Mouse (Mus musculus) heart, adult 11 months (tissue): ENCODE data around the gene Ctnnbip1.
A peak's percentile ranks its signal among the peaks of the same experiment; 100 is the strongest.

ENCODE experiments used
- DNase-seq: peaks from one replicate; pipeline ENCODE4 v3.0.0; 2022

The Ctnnbip1 gene

DNA sequence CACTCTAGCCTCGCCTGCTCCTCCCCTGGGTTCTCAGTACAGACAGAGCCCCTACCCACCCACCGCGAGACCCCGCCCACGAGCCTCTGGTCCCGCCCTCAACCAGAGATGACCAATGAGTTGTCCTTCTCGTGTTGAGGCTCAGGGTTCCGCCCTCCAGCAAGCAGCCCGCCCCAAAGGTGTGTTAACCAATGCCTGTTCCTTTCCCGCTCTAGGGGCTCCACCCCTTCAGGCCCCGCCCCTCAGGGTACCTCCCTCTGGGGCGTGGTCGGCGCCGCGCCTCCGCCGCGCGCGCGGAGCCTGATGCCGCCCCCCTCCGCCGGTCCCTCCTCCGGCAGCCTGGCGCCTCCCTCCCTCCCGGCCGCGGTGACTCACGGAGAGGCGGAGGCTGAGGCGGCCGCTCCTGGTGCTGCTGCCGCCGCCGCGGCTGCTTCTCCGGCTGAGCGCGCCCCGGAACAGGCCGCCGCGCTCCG lies at the start of gene Ctnnbip1:
Ctnnbip1 (plus strand) TSS at position 369 of the 473 bp plus-strand sequence.
- DNase-seq, result peak; percentile 100

GRCm38 (mm10) chr4:149469557-149469956 lies 48.5 kb upstream of the Ctnnbip1 start:
- no peak for DNase-seq

- DNase-seq, result no peak
These were observed 42.9 kb upstream of the Ctnnbip1 start for GRCm38 (mm10) chr4:149475096-149475495.

GRCm38 (mm10) chr4:149477078-149477477 lies 41.0 kb upstream of the Ctnnbip1 start, which contains the start of gene Tmem274:
Gene Tmem274 (plus strand): TSS chr4:149477378.
- DNase-seq, result no peak

- no peak for DNase-seq
These were observed 33.5 kb upstream of the Ctnnbip1 start for GRCm38 (mm10) chr4:149484566-149484965.

DNA sequence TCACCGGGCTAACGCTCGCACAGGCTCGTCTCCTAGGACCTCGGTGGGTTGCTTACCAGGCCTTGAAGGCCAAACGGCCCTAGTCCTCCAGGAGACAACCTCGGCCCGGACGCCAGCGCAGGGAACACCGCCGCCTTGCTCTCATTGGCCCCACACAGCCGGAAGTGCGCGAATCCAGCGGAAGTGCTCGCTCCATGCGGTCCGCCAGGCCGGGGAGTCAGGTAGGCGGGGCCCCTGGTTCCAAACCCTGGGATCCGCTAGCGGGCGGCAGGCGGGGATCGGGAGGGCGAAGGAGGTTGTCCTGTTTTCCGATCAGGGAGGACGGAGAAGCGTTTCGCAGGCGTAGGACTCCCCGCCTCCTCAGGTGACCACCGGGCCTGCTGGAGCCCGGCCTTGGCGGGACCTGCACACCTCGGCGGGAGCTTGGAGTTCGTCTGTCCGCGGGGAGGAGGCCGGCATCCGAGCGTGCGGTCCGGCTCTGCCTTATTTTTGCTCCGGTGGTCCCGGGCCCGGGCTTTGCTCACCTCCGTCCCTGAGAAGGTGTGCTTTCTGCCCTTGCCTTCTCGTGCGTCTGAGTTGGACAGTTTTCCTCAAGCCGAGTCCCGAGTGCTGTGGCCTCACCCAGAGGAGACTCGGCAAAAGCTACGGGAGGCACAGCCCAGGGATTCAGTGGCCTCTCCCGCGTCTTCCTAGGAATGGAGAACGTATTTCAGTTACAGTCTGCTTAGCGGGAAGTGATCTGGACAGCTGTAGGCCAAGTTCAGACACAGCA lies 32.8 kb upstream of the Ctnnbip1 start, which contains the start of the genes Nmnat1 and Lzic:
Nmnat1 (minus strand) TSS at position 150 of the 772 bp plus-strand sequence.
Lzic (plus strand) TSS at position 177 of the 772 bp plus-strand sequence.
- DNase-seq, result peak; percentile 99

DNA sequence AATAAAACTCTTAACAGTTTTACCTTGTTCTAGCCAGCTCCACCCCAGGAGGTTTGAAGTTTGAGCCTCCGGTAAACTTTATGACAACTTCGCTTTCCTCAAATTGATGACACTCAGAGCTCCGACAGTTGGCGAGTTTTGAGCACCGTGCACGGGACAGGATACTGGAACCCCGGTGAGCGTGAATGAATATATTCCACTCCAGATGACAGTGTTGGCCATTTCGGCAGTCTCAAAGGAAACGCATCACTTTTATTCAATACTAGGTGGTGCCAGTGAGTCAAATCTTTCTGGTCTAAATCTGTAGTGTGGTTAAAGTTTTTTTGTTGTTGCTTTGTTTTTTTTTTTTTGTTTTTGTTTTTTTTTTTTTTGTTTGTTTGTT lies 32.2 kb upstream of the Ctnnbip1 start:
- DNase-seq, result no peak

DNA sequence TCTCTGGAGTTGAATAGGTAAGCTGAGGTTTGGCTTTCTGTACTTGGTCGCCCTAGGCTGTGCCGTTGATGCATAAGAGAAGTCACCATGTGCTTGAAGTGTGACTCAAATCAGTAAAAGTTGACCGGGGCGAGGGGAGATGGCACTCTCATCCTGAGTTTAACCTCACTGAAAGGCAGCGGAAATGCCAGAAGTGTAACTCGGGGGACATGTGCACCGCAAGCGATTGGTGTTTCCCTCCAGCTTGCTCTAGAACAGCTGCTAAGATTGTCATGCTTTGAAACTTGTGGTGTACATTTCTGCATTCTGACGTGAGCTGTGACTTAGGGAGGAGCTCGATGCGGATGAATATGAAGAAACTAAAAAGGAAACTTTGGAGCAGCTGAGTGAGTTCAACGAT lies 30.3 kb upstream of the Ctnnbip1 start:
- DNase-seq, result no peak

- DNase-seq, result peak; percentile 98
These were observed 28.4 kb upstream of the Ctnnbip1 start for GRCm38 (mm10) chr4:149489415-149490240.

- DNase-seq, result no peak
These were observed 26.9 kb upstream of the Ctnnbip1 start for GRCm38 (mm10) chr4:149491151-149491550.

GRCm38 (mm10) chr4:149496612-149497011 lies 21.4 kb upstream of the Ctnnbip1 start:
- DNase-seq, result no peak

- no peak for DNase-seq
These were observed 19.1 kb upstream of the Ctnnbip1 start for GRCm38 (mm10) chr4:149498901-149499300.

DNA sequence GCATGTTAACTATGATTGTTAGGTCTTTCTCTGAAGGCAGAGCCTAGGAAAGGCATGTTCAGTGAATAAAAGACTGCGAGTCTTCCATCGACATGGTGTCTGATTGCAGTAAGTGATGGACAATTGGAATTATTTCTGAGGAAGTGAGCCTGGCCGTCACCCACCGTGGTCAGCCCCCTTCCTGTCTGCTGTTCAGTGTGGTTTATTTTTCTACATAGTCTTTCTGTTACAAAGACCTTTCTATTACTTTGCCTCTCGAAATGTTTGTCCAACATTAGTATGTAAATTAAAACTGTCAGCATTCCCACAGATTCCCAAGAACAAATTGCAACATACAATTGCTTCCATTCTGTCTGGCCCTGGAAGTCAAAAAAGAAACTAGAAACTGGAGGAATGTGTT lies 18.2 kb upstream of the Ctnnbip1 start:
- no peak for DNase-seq

DNA sequence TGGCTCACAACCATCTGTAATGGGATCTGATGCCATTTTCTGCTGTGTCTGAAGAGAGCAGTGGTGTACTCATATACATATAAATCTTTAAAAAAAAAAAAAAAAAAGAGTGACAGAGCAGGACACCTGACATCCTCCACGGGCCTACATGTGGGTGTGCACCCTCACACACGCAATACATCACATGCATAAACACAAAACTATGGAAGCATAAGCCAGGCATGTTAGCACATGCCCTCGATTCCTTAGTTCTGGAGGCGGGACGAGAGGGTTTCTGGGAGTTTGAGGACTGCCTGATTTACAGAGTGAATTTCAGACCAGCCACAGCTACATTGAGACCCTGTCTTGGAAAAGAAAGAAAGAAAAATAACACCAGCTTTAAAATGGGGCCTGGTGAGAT lies 13.7 kb upstream of the Ctnnbip1 start:
- no peak for DNase-seq

DNA sequence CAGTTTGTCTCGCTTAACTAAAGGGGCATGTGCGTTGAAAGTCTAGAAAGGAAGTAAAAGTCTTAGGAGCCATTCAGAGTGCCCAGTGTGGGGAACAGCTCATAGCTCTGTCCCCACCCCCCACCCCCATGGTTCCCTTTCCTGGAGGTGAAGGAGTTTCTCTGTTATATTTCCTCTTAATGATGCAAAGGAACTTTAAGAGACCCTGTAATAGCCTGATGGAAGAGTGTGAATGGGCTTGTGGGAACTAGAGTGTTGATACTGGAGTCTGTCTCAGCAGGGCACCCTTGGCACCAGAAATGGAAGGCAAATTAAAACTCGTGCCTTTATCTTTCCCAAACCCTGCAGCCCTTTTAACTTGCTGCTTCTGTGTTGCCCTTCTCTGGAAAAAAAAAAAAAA lies 13.2 kb upstream of the Ctnnbip1 start:
- DNase-seq, result no peak

- no peak for DNase-seq
These were observed 12.6 kb upstream of the Ctnnbip1 start for GRCm38 (mm10) chr4:149505261-149505967.

DNA sequence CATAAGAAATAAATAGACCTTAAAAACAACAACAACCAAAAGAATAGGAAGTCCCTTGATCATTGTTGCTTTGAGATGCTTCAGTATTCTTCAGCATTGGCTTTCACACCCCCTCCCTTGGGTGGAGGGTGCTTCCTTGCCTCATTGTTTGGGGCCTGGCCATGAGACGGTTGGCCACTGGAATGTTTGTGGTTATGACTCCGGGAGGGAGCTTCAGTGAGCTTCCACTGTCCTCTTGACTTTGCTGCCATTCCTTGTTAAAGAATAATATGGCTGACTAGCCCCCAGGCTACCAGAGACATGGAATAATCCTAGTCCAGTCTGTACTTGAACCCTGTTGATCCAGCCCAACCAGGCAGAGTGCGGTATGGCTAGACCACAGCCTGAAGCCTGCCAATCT lies 11.1 kb upstream of the Ctnnbip1 start:
- DNase-seq, result no peak

- DNase-seq, result no peak
These were observed 6.8 kb upstream of the Ctnnbip1 start for GRCm38 (mm10) chr4:149511221-149511646.

DNA sequence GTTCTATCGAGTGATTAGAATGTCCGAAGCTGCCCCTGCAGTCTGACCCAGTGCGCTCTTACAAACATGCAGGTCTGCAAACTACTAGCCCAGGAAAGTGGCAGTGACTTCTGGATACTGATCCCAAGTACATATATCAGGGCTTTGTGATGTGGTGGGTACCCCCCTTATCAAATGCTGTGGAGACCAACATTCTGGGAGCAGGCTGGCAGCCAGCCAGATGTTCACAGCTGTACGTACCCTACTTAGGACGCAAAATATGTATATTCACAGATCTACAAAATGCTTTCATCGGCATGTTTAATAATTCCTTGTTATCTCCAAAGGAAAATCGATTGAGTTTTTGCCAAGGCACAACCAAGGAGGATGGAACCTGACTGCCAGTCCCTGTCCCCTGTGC lies 6.0 kb upstream of the Ctnnbip1 start:
- no peak for DNase-seq

- DNase-seq, result no peak
These were observed 2.3 kb upstream of the Ctnnbip1 start for GRCm38 (mm10) chr4:149515706-149516105.

GRCm38 (mm10) chr4:149518351-149519220 lies 550 bp downstream of the Ctnnbip1 start:
- DNase-seq, result peak; percentile 92

DNA sequence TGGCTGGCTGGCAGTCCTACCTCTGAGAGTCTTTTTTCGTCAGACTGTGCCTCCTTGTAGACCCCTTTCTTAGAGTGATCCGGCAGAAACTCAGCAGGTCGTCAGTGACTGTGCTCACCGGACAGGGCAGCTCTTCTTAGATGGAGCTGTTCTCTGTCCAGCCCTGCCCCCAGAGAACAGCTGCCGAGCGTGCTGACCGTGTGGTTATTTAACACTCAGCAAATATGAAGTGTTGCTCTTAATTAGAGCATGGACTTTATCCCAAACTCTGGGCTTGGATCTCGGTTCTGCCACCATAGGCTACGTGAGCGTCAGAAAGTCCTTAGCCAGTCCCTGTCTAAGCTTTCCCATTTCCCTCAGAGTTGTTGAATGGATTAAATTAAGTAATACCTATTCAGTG lies 3.2 kb downstream of the Ctnnbip1 start:
- DNase-seq, result no peak
